Mouse (Mus musculus) T-helper 2 cell (primary cell): Measurements from ENCODE around the gene Vmn2r21.
"Not testable (repeated sequence)": the region's sequence is repeated elsewhere in the genome, so short reads cannot be mapped to it uniquely, and the experiment has no call there.

ENCODE experiments used
- in situ Hi-C: fragments of 300-600 bp; cut with MboI, MseI; formaldehyde crosslinking; loops from one replicate; pipeline ENCODE4 v1.15.1; 2025; ENCODE audit warnings: high pct_unique_total_duplicates

The Vmn2r21 gene

GRCm38 (mm10) chr6:123533306-123533705 lies at the start of gene Vmn2r21:
Vmn2r21 (minus strand) TSS chr6:123533406.
- in situ Hi-C loops, result not testable (repeated sequence)

DNA sequence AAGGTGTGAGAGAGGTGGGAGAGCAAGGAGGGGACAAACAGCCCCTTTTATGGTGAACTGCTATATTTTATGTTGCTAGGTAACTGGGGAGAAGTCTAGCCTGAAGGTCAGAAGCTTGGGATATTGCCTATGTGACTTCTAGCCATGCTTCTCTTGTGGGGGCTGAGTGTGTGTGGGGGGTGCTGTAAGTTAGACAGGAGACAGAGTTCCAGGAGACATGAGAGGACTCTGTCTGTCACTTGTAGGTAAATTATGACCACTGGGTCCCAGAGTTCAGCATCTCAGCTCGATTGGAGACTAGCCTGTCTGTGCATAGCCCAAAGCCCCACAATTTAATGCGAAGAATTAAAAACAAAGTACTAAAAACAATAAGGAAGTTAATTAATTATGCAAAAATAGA lies 41.5 kb upstream of the Vmn2r21 start:
- in situ Hi-C loops, result not testable (repeated sequence)

GRCm38 (mm10) chr6:123539755-123540154 lies 6.5 kb upstream of the Vmn2r21 start:
- in situ Hi-C loops, result not testable (repeated sequence)

GRCm38 (mm10) chr6:123522263-123523011 lies 10.8 kb downstream of the Vmn2r21 start:
- in situ Hi-C loops, result not testable (repeated sequence)

- in situ Hi-C loops, result not testable (repeated sequence)
Measured at GRCm38 (mm10) chr6:123473045-123473444, 60.2 kb downstream of the Vmn2r21 start.

DNA sequence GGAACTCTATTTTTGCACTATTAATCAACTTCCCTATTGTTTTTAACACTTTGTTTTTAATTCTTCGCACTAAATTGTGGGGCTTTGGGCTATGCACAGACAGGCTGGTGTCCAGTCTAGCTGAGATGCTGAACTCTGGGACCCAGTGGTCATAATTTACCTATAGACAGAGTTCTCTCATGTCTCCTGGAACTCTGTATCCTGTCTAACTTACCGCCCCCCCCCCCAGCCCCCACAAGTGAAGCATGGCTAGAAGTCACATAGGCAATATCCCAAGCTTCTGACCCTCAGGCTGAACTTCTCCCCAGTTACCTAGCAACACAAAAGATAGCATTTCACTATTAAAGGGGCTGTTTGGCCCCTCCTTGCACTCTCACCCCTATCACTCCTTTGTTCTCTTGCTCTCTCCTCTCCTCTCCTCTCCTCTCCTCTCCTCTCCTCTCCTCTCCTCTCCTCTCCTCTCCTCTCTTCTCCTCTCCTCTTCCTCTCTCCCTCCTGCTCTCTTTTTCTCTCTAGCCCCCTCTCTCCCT lies 60.7 kb downstream of the Vmn2r21 start:
- in situ Hi-C loops, result not testable (repeated sequence)

- in situ Hi-C loops, result not testable (repeated sequence)
Measured at GRCm38 (mm10) chr6:123468651-123469050, 64.6 kb downstream of the Vmn2r21 start.
